ENCODE assay signal across 9 mouse cellular contexts in genomic region chr2:72474531-72475287, GRCm38 (mm10). TPM values are rescaled to one million over a fixed set of nuclear protein-coding genes. Genes with fewer than 3 reads are reported as not detected.
DNase-seq lines count a peak whose midpoint lies in the region; ATAC-seq and TF ChIP-seq lines count a peak whose summit lies in the region.
"Had no signal": no experiment of that assay in that cellular context is flagged by ENCODE, and none has a peak within 500 bp of the region (broad histone marks: within the 10 kb centered on the region; RNA-seq: fewer than 3 reads in every experiment).

No protein-coding gene starts in this region.

- no peak overlapping the region for H3K4me3 ChIP-seq in heart, embryonic 11.5 days (ENCODE audit: low read depth, low read length)
- H3K4me3 ChIP-seq in neural tube, embryonic 15.5 days (replicated peaks): no peak overlapping the region
- H3K4me3 ChIP-seq in intestine, postnatal 0 days (ENCODE audit: low read depth, low read length): no peak overlapping the region
- H3K4me3 ChIP-seq in gastrocnemius, adult 2 months: no peak overlapping the region

- 0 out of 2 replicates have a peak, but pooled peaks cover 2% of the 10 kb centered on the region for H3K36me3 ChIP-seq in heart, embryonic 11.5 days (ENCODE audit: control insufficient read depth, insufficient read depth, low read length)
- no peaks in the 10 kb centered on the region for H3K36me3 ChIP-seq in neural tube, embryonic 15.5 days
- H3K36me3 ChIP-seq in intestine, postnatal 0 days (ENCODE audit: control insufficient read depth, insufficient read depth): no peaks in the 10 kb centered on the region

- intact Hi-C loops in left cerebral cortex, postnatal 25 days (cut with DNase I): loop anchor here (5.0 kb wide), 1 partner anchor 803 kb away; no protein-coding TSS in a partner anchor
- intact Hi-C loops in gastrocnemius, adult 2 months (cut with DNase I): no loop called here

- ATAC-seq in heart, embryonic 11.5 days (replicated peaks; ENCODE audit: insufficient number of reproducible peaks, low FRiP score, low TSS enrichment): no peak
- ATAC-seq in neural tube, embryonic 15.5 days (ENCODE audit: low FRiP score): no peak
- ATAC-seq in intestine, postnatal 0 days: peak; percentile 48

- WGBS in heart, embryonic 11.5 days (ENCODE audit: insufficient replicate concordance): 45% methylated on average over 7 of the region's 7 CpGs
- WGBS in neural tube, embryonic 15.5 days: 8% methylated on average over 7 of the region's 7 CpGs
- WGBS in intestine, postnatal 0 days: 30% methylated on average over 7 of the region's 7 CpGs

- H3K27me3 ChIP-seq in heart, embryonic 11.5 days (ENCODE audit: control insufficient read depth, insufficient read depth, low read length): no peaks in the 10 kb centered on the region
- H3K27me3 ChIP-seq in neural tube, embryonic 15.5 days (replicated peaks): peaks cover 17% of the 10 kb centered on the region
- no peaks in the 10 kb centered on the region for H3K27me3 ChIP-seq in intestine, postnatal 0 days (replicated peaks; ENCODE audit: control insufficient read depth, insufficient read depth, low read length)

- no peak overlapping the region for H3K9ac ChIP-seq in heart, embryonic 11.5 days (ENCODE audit: low read depth, low read length)
- no peak overlapping the region for H3K9ac ChIP-seq in neural tube, embryonic 15.5 days (replicated peaks)
- H3K9ac ChIP-seq in intestine, postnatal 0 days (ENCODE audit: low read depth, low read length): no peak overlapping the region

- peaks cover 13% of the 10 kb centered on the region for H3K4me1 ChIP-seq in heart, embryonic 11.5 days (ENCODE audit: control insufficient read depth, insufficient read depth, low read length)
- peaks cover 16% of the 10 kb centered on the region for H3K4me1 ChIP-seq in neural tube, embryonic 15.5 days
- H3K4me1 ChIP-seq in intestine, postnatal 0 days (replicated peaks; ENCODE audit: control insufficient read depth, insufficient read depth, low read length): peaks cover 4% of the 10 kb centered on the region; the same call in 1 of the 2 replicates

- H3K9me3 ChIP-seq in heart, embryonic 11.5 days (replicated peaks; ENCODE audit: control insufficient read depth, low read length): no peaks in the 10 kb centered on the region
- H3K9me3 ChIP-seq in neural tube, embryonic 15.5 days (replicated peaks): no peaks in the 10 kb centered on the region
- no peaks in the 10 kb centered on the region for H3K9me3 ChIP-seq in intestine, postnatal 0 days (ENCODE audit: control insufficient read depth)

- H3K4me2 ChIP-seq in heart, embryonic 11.5 days: peak overlapping the region; percentile 75
- H3K4me2 ChIP-seq in neural tube, embryonic 15.5 days: no peak overlapping the region
- H3K4me2 ChIP-seq in intestine, postnatal 0 days (replicated peaks; ENCODE audit: low read depth): 0 out of 2 replicates have a peak overlapping the region, but pooled peaks have one; percentile 3

- DNase-seq in heart, adult 18-20 months: no peak
- DNase-seq in neural tube, embryonic 10.5 days (ENCODE audit: extremely low spot score, low spot score): peak; percentile 55
- peak; percentile 57 for DNase-seq in yolk sac, embryonic 10.5 days (ENCODE audit: low spot score)
- DNase-seq in left cerebral cortex, postnatal 25 days (ENCODE audit: low spot score in 2 of 2): no peak
- DNase-seq in gastrocnemius, adult 2 months: no peak
- DNase-seq: gastrocnemius, postnatal 14 days had no signal

- TF ChIP-seq CTCF in intestine, postnatal 0 days (IDR thresholded peaks at IDR 0.05; ENCODE audit: low read depth): no peak
- no peak for TF ChIP-seq CTCF in gastrocnemius, adult 2 months (IDR thresholded peaks at IDR 0.05)

- H3K27ac ChIP-seq in heart, embryonic 11.5 days (ENCODE audit: low read depth, low read length): no peak overlapping the region
- H3K27ac ChIP-seq in neural tube, embryonic 15.5 days (replicated peaks): no peak overlapping the region
- H3K27ac ChIP-seq in intestine, postnatal 0 days (ENCODE audit: low read depth, low read length): no peak overlapping the region
- no peak overlapping the region for H3K27ac ChIP-seq in gastrocnemius, adult 2 months

RNA-seq across cellular contexts. Expression of gene Cdca7, which starts 1.2 kb away (rescaled TPM):
- 61.8 and 64.3 TPM in 2 replicates for polyA plus RNA-seq in heart, embryonic 11.5 days (2014; fragmentation: Nextera tagmentation; extraction: Ambion mirVana)
- total RNA-seq in heart, adult 18-20 months (2021): 1 to 10 TPM; 1.7 to 2.0 TPM
- polyA plus RNA-seq in neural tube, embryonic 15.5 days (2015; fragmentation: Nextera tagmentation; extraction: Ambion mirVana): 14.0 and 57.1 TPM in 2 replicates
- 32.5 and 33.4 TPM in 2 replicates for polyA plus RNA-seq in intestine, postnatal 0 days (2015; fragmentation: Nextera tagmentation; extraction: Ambion mirVana)
- total RNA-seq in left cerebral cortex, postnatal 25 days (2021): 1 to 10 TPM; 3.4 to 5.0 TPM
- total RNA-seq in gastrocnemius, adult 2 months (2021): under 1 TPM; 0.36 to 0.99 TPM

Comparison
In these comparisons a context has a peak if more than half of its experiments do, and no peak if none do; other contexts are left out.
1. DNase-seq: peak in neural tube, embryonic 10.5 days (single experiment) and yolk sac, embryonic 10.5 days (single experiment); none in heart, adult 18-20 months (0 of 2), left cerebral cortex, postnatal 25 days (0 of 2) and gastrocnemius, adult 2 months (single experiment).